Mouse (Mus musculus): Measurements from ENCODE around the gene Mroh2a. TPM values are rescaled to one million over a fixed set of nuclear protein-coding genes. Genes with fewer than 3 reads are reported as not detected.
"Not testable (repeated sequence)": the region's sequence is repeated elsewhere in the genome, so short reads cannot be mapped to it uniquely, and the experiment has no call there.

Mroh2a gene
- polyA plus RNA-seq, 1 experiment from 2014 or later = 0.28 TPM

DNA sequence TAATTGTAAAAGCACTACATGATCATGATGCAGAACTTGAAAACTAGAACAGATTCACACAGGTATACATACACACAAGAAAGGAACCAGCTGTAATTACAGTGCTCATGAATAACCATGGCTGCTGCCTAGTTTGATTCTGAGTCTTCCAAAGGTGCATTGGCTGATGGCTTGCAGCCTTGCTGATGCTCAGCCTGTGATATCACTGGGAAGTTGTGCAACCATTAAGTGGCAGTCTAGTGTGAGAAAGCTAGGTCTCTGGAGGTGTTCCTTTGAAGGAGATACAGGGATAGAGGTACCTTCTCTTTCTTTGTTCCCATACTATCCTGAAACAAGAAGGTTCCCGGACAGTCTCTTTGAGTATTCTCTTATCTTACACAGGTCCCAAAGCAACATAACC is 7.7 kb upstream of the Mroh2a start:
- H3K9ac ChIP-seq = no peak overlapping the region
- H3K4me1 ChIP-seq (replicated peaks) = no peaks in the 10 kb centered on the region
- no peaks in the 10 kb centered on the region for H3K36me3 ChIP-seq (replicated peaks)
- 13% methylated on average over 1 of the region's 1 CpGs for WGBS (ENCODE audit: insufficient replicate concordance)
- no peaks in the 10 kb centered on the region for H3K27me3 ChIP-seq
- peaks cover 25% of the 10 kb centered on the region for H3K9me3 ChIP-seq (replicated peaks)
- H3K4me2 ChIP-seq = no peak overlapping the region
- H3K27ac ChIP-seq (replicated peaks) = no peak overlapping the region
- ATAC-seq (ENCODE audit: insufficient read depth) = no peak
- H3K4me3 ChIP-seq (replicated peaks) = no peak overlapping the region

DNA sequence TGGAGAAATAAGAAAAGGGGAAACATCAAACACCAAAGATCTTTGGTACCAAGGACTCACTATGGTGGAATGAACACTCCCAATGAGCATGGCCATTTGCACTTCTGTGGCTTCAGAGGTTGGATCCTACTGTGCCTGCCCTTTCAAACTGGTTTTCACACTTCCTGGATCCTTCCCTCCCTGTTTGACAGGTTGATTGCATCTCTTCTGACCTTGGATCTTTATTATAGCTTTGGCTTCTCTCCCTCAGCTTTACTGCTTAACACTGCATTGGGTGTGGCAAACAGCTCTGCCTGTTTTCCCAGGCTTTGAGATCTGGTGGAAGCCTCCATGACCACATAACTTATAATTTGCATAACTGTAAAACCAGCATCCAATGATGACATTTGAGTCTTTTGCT is 6.5 kb upstream of the Mroh2a start:
- H3K9ac ChIP-seq = no peak overlapping the region
- ATAC-seq (ENCODE audit: insufficient read depth) = no peak
- H3K4me2 ChIP-seq = no peak overlapping the region
- H3K4me3 ChIP-seq (replicated peaks) = no peak overlapping the region
- H3K9me3 ChIP-seq (replicated peaks) = peaks cover 16% of the 10 kb centered on the region
- no peaks in the 10 kb centered on the region for H3K27me3 ChIP-seq
- H3K36me3 ChIP-seq (replicated peaks) = no peaks in the 10 kb centered on the region
- H3K4me1 ChIP-seq (replicated peaks) = no peaks in the 10 kb centered on the region
- no peak overlapping the region for H3K27ac ChIP-seq (replicated peaks)

DNA sequence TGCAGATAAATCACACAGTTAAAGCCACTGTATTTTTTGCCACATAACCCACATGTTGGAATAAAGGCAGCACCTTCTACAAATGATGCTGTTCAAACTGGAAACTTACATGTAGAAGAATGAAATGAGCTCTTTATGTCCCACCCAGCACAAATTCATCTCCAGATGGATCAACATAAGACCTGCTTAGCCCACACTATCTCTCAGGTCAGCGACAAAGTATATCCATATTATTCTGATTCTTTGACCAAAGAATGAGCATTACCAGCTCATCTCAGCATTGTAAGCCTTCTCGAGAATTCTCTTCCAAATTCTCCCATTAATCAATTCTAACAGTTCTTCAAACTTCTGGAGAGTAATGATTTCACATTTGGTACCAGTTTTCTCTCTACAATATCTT is 4.6 kb upstream of the Mroh2a start:
- Histone ChIP-seq H3K36me3 (replicated peaks) (no peaks in the 10 kb centered on the region), H3K27ac (replicated peaks) (no peak overlapping the region), H3K27me3 (no peaks in the 10 kb centered on the region), H3K9ac (no peak overlapping the region), H3K4me1 (replicated peaks) (no peaks in the 10 kb centered on the region), H3K9me3 (replicated peaks) (peaks cover 20% of the 10 kb centered on the region), H3K4me2 (no peak overlapping the region), H3K4me3 (replicated peaks) (no peak overlapping the region)
- WGBS (ENCODE audit: insufficient replicate concordance) = 30% methylated on average over 2 of the region's 2 CpGs
- ATAC-seq (ENCODE audit: insufficient read depth) = no peak

DNA sequence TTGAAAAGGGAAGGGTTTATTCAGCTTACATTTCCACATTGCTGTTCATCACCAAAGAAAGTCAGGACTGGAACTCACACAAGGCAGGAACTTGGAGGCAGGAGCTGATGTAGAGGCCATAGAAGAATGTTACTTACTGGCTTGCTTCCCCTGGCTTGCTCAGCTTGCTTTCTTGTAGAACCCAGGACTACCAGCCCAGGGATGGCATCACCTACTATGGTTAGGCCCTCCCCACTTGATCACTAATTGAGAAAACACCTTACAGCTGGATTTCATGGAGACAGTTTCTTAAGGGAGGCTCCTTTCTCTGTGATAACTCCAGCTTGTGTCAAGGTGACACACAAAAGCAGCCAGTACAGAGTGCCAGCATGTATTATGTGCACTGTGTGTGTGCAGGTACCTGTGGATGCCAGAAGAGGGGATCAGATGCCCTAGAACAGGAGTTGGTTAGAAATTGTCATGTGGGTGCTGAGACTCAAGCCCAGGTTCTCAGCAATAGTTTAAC is 3.7 kb upstream of the Mroh2a start:
- not testable (repeated sequence) for H3K9ac ChIP-seq; H3K4me2 ChIP-seq; H3K4me1 ChIP-seq (replicated peaks); H3K36me3 ChIP-seq (replicated peaks); H3K27me3 ChIP-seq; ATAC-seq (ENCODE audit: insufficient read depth); H3K4me3 ChIP-seq (replicated peaks); H3K27ac ChIP-seq (replicated peaks)
- H3K9me3 ChIP-seq (replicated peaks) = peaks cover 20% of the 10 kb centered on the region; the same call in 1 of the 2 replicates

DNA sequence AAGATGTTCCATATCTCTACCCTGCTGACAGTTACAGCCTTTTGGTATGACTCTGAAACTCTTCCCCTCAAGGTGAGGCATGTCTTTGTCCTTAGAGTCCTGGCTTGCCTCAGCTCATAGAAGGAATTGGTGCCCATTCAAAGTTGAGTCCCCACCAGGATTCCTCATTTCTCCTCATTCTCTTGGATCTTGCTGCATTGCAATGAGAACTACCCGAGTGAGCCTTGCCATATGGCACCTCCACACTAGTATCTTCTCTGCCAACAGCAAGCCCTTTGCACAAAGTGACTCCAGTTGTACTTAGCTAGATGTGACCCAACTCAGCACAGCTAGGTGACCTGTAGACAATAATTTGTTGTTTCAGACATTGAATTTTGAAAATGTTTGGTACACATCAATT is 3.2 kb upstream of the Mroh2a start:
- Histone ChIP-seq H3K9me3 (replicated peaks) (peaks cover 20% of the 10 kb centered on the region; the same call in 1 of the 2 replicates), H3K4me3 (replicated peaks) (no peak overlapping the region), H3K4me1 (replicated peaks) (no peaks in the 10 kb centered on the region), H3K36me3 (replicated peaks) (no peaks in the 10 kb centered on the region), H3K27ac (replicated peaks) (no peak overlapping the region), H3K27me3 (no peaks in the 10 kb centered on the region), H3K4me2 (no peak overlapping the region), H3K9ac (no peak overlapping the region)
- no peak for ATAC-seq (ENCODE audit: insufficient read depth)
- WGBS (ENCODE audit: insufficient replicate concordance) = 30% methylated on average over 1 of the region's 1 CpGs

DNA sequence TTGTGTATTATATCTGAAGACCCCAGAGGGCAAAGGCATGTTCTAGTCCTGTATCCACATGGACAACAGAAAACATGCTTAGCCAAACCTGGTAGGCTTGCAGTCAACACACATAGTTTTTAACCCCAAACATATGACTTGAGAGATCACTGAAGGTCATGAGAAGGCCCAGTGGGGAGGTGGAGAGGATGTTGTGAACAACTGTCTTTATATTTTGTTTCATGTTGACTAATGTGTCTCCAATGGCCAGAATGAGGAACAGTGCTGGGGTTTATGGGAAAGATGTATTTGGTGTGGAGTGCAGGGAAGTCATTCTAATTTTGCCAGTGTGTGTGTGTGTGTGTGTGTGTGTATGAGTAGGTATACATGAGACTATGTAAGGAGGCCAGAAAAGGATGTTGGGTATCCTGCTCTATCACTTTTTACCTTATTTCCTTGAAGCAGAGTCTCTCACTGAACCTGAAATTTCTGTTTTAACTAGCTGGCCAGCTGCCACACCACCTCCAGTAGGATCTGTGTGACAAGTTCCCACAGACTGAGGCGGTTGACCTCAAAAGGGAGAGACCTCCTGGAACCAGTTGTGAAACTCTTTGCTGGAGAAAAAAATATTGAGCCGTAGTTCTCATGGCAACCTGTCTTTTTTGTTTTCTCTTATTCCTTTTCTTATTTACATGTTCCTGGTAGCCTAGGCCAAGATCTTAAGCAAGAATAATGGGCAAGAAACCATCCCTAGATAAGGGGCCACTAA is 2.6 kb upstream of the Mroh2a start:
- Histone ChIP-seq H3K4me3 (replicated peaks) (no peak overlapping the region), H3K4me2 (no peak overlapping the region), H3K9ac (no peak overlapping the region), H3K27ac (replicated peaks) (no peak overlapping the region), H3K27me3 (no peaks in the 10 kb centered on the region), H3K4me1 (replicated peaks) (no peaks in the 10 kb centered on the region), H3K36me3 (replicated peaks) (no peaks in the 10 kb centered on the region), H3K9me3 (replicated peaks) (peaks cover 20% of the 10 kb centered on the region; the same call in 1 of the 2 replicates)
- WGBS (ENCODE audit: insufficient replicate concordance) = 42% methylated on average over 2 of the region's 2 CpGs
- no peak for ATAC-seq (ENCODE audit: insufficient read depth)

DNA sequence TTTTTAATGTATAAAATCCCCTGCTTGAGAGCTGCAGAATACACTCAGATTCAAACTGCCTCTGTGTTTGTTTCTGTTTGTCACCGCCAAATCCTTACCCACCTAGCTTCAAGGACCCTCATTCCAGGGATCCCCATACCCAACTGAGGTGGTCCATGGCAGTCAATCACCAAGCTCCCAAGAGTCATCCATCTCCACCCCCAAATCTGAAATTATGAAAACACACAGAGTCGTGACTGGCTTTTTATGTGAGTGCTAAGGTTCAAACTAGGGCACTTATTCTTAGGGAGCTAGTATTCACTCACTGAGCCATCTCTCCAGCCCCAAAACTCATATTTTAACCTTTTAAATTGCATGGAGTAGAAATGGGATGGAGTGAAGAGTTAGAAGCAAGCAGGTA is 1.5 kb upstream of the Mroh2a start:
- whole genome bisulfite sequencing (ENCODE audit: insufficient replicate concordance) = 26% methylated on average over 2 of the region's 2 CpGs
- H3K4me3 ChIP-seq (replicated peaks) = not testable (repeated sequence)

DNA sequence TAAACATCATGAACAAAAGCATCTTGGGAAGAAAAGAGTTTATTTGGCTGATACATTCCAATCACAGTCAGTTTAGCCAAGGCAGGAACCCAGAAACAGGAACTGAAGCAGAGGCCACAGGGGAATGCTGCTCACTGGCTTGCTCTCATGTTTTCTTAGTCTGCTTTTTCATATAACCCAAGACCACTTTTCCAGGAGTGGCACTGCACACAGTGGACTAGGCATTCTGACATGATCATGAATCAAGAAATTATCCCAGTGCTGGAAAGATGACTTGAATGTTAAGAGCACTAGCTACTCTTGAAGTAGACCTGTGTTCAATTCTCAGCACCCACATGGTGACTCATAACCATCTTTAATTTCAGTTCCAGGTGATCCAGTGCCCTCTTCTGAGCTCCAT is 1.0 kb upstream of the Mroh2a start:
- Histone ChIP-seq H3K4me3 (replicated peaks) (no peak overlapping the region), H3K36me3 (replicated peaks) (no peaks in the 10 kb centered on the region), H3K27ac (replicated peaks) (no peak overlapping the region), H3K4me1 (replicated peaks) (no peaks in the 10 kb centered on the region), H3K9ac (no peak overlapping the region), H3K4me2 (no peak overlapping the region), H3K27me3 (no peaks in the 10 kb centered on the region), H3K9me3 (replicated peaks) (peaks cover 31% of the 10 kb centered on the region; the same call in 1 of the 2 replicates)
- no peak for ATAC-seq (ENCODE audit: insufficient read depth)

More for the DNA sequence above, 1.5 kb upstream of the Mroh2a start:
- H3K4me1 ChIP-seq (replicated peaks); H3K4me2 ChIP-seq; ATAC-seq (ENCODE audit: insufficient read depth); H3K27ac ChIP-seq (replicated peaks); H3K27me3 ChIP-seq; H3K36me3 ChIP-seq (replicated peaks); H3K9ac ChIP-seq: not testable (repeated sequence)
- peaks cover 30% of the 10 kb centered on the region; the same call in 1 of the 2 replicates for H3K9me3 ChIP-seq (replicated peaks)

DNA sequence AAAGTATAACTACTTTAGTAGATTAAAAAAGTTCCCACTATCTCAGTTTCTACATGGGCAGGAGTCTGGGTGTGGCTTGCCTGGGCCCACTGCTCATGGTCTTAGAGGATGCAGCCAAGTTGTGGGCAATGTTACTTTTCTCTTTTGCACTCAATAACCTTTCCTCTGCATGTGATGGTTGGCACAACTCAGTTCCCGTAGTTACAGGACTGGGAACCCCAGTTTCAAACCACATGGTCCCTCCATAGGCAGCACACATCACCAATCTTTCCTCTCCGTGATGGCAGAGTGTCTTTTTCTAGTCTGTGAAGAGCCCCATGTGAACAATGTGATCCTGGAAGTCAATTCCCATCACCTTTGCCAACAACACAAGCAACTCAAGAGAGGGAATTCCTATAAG is 696 bp downstream of the Mroh2a start:
- Histone ChIP-seq H3K4me3 (replicated peaks) (no peak overlapping the region), H3K4me2 (no peak overlapping the region), H3K27ac (replicated peaks) (no peak overlapping the region), H3K36me3 (replicated peaks) (no peaks in the 10 kb centered on the region), H3K4me1 (replicated peaks) (no peaks in the 10 kb centered on the region), H3K9me3 (replicated peaks) (peaks cover 38% of the 10 kb centered on the region; the same call in 1 of the 2 replicates), H3K9ac (no peak overlapping the region), H3K27me3 (no peaks in the 10 kb centered on the region)
- no peak for ATAC-seq (ENCODE audit: insufficient read depth)
- 40% methylated on average over 2 of the region's 2 CpGs for WGBS (ENCODE audit: insufficient replicate concordance)

DNA sequence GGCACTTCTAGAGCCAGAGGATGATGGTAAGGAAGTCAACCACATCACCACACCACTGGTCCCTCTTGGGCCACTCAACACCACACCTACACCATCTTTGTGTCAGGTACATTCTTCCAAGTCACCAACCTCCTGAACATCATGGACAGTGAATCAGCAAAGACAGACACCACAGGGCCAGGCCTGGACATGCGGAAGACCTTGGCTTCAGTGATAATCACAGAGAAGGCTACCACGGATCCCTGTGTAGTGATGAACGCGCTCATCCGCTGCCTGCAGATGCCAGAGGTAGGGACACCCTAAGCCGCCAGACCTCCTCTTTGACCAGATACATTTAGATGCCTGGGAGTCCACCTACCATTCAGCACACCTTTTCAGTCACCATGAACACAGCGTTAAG is 1.3 kb downstream of the Mroh2a start:
- peaks cover 45% of the 10 kb centered on the region; the same call in 1 of the 2 replicates for H3K9me3 ChIP-seq (replicated peaks)
- H3K36me3 ChIP-seq (replicated peaks) = no peaks in the 10 kb centered on the region

DNA sequence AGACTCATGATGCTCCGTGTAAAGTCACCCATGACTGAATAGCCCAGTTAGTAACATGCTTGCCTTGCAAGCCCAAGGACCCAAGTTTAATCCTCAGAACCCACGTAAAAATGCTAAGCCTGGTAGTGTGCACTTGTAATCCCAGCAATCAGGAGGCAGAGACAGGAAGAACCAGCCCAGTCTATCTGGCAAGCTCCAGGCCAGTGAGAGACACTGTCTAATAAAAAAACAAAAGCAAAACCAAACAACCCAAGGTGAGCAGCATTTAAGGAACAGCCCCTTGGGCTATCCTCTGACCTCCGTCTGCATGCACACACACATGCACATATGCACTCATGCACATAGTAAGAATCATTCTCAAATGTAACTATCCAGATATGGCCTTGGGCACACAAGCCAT is 2.8 kb downstream of the Mroh2a start:
- Histone ChIP-seq H3K27ac (replicated peaks) (no peak overlapping the region), H3K4me2 (no peak overlapping the region), H3K9ac (no peak overlapping the region), H3K36me3 (replicated peaks) (no peaks in the 10 kb centered on the region), H3K9me3 (replicated peaks) (peaks cover 46% of the 10 kb centered on the region; the same call in 1 of the 2 replicates), H3K27me3 (no peaks in the 10 kb centered on the region), H3K4me3 (replicated peaks) (no peak overlapping the region), H3K4me1 (replicated peaks) (no peaks in the 10 kb centered on the region)
- WGBS (ENCODE audit: insufficient replicate concordance) = 58% methylated on average over 3 of the region's 3 CpGs
- no peak for ATAC-seq (ENCODE audit: insufficient read depth)

More for the DNA sequence above, 1.3 kb downstream of the Mroh2a start:
- Histone ChIP-seq H3K27ac (replicated peaks) (no peak overlapping the region), H3K4me3 (replicated peaks) (no peak overlapping the region), H3K27me3 (no peaks in the 10 kb centered on the region), H3K9ac (no peak overlapping the region), H3K4me1 (replicated peaks) (no peaks in the 10 kb centered on the region), H3K4me2 (no peak overlapping the region)
- WGBS (ENCODE audit: insufficient replicate concordance) = 55% methylated on average over 7 of the region's 7 CpGs
- no peak for ATAC-seq (ENCODE audit: insufficient read depth)

DNA sequence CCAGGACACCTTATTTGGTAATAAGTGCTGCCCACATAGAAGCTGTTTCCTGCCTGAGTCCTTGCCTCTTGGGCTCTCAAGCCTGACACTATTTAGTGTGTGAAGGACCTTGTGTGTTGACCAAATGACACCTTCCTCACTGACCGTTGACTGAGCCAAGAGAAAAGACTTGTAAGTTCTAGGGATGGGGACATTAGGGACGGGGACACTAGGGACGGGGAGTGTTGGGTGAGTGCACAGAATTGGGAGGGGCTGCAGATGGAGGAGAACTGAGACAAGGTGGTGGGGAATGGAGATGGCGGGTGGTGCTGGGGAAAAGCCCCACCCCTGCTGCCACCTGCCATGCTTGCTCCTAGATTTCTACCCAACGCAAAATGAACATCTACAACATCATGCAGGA is 3.2 kb downstream of the Mroh2a start:
- peaks cover 47% of the 10 kb centered on the region; the same call in 1 of the 2 replicates for H3K9me3 ChIP-seq (replicated peaks)
- no peak overlapping the region for H3K27ac ChIP-seq (replicated peaks)
- H3K4me1 ChIP-seq (replicated peaks) = no peaks in the 10 kb centered on the region
- no peak overlapping the region for H3K4me2 ChIP-seq
- H3K9ac ChIP-seq = no peak overlapping the region
- H3K36me3 ChIP-seq (replicated peaks) = no peaks in the 10 kb centered on the region
- H3K27me3 ChIP-seq = no peaks in the 10 kb centered on the region
- 65% methylated on average over 5 of the region's 5 CpGs for WGBS (ENCODE audit: insufficient replicate concordance)
- ATAC-seq (ENCODE audit: insufficient read depth) = no peak
- H3K4me3 ChIP-seq (replicated peaks) = no peak overlapping the region

Measured in liver, embryonic 15.5 days (tissue).